Mouse (Mus musculus) midbrain, embryonic 13.5 days (tissue): ENCODE results near the gene Nudt17. TPM values are rescaled to one million over a fixed set of nuclear protein-coding genes. Genes with fewer than 3 reads are reported as not detected.
"Not testable (repeated sequence)": the region's sequence is repeated elsewhere in the genome, so short reads cannot be mapped to it uniquely, and the experiment has no call there.

ENCODE experiments used
- ATAC-seq: fragments of 200-750 bp; cut with Nextera tagmentation; 2 replicates; pipeline ENCODE4 v1.8.0; 2017; ENCODE audit warnings: mild to moderate bottlenecking, moderate TSS enrichment, moderate library complexity
- H3K27ac ChIP-seq: fragments of 300-500 bp; sonication (generic); 2 replicates; pipeline ENCODE4 v1.5.1; 2015; ENCODE audit warnings: inconsistent platforms, mild to moderate bottlenecking, moderate library complexity
- H3K27me3 ChIP-seq: fragments of 300-500 bp; sonication (generic); 2 replicates; pipeline ENCODE4 v1.6.1; 2015; ENCODE audit warnings: mild to moderate bottlenecking, inconsistent platforms
- H3K36me3 ChIP-seq: fragments of 300-500 bp; sonication (generic); 2 replicates; pipeline ENCODE4 v1.6.1; 2015; ENCODE audit warnings: mild to moderate bottlenecking, inconsistent platforms
- H3K4me1 ChIP-seq: fragments of 300-500 bp; sonication (generic); replicated peaks from 2 replicates; pipeline ENCODE4 v1.6.1; 2015; ENCODE audit warnings: inconsistent platforms
- H3K4me2 ChIP-seq: fragments of 300-500 bp; sonication (generic); replicated peaks from 2 replicates; pipeline ENCODE4 v1.6.1; 2015; ENCODE audit warnings: moderate library complexity, mild to moderate bottlenecking, inconsistent platforms
- H3K4me3 ChIP-seq: fragments of 300-500 bp; sonication (generic); replicated peaks from 2 replicates; pipeline ENCODE4 v1.5.1; 2015; ENCODE audit warnings: mild to moderate bottlenecking, inconsistent platforms
- H3K9ac ChIP-seq: fragments of 300-500 bp; sonication (generic); replicated peaks from 2 replicates; pipeline ENCODE4 v1.6.1; 2015; ENCODE audit warnings: mild to moderate bottlenecking, inconsistent platforms
- H3K9me3 ChIP-seq: fragments of 300-500 bp; sonication (generic); 2 replicates; pipeline ENCODE4 v1.6.1; 2016; ENCODE audit warnings: mild to moderate bottlenecking, inconsistent platforms
- WGBS: fragments of 180-500 bp; shearing (Covaris S2); methylation state at CpG from one replicate; pipeline ENCODE4 v1.1.7; 2015; 5-methylcytosine and 5-hydroxymethylcytosine counted together
- polyA plus RNA-seq: library from polyadenylated mRNA; unstranded; fragments of >200 nt; fragmentation: Nextera tagmentation; extraction: Ambion mirVana; gene quantifications from 2 replicates; pipeline ENCODE4 v1.2.1, GENCODE M21; 2015

The Nudt17 gene
- polyA plus RNA-seq, 1 experiment from 2014 or later, result 10.6 TPM

DNA sequence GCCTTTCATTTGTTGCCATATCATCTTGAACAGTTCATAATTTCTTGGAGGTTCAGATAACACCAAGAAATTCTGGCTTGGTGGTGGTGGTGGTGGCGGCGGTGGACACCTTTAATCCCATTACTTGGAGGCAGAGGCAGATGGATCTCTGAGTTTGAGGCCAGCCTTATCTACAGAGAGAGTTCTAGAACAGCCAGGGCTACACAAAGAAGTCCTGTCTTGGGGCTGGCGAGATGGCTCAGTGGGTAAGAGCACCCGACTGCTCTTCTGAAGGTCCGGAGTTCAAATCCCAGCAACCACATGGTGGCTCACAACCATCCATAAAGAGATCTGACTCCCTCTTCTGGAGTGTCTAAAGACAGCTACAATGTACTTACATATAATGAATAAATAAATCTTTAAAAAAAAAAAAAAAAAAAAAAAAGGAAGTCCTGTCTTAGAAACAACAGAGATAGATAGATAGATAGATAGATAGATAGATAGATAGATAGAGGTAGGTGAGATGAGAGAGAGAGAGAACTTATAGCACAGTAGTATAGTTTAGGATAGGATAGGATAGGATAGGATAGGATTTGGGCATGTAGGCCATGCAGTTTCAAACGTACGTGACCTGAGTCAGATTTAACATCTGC is 42.5 kb downstream of the Nudt17 start:
- H3K9me3 ChIP-seq, result not testable (repeated sequence)

GRCm38 (mm10) chr3:96663432-96664239 is 44.7 kb downstream of the Nudt17 start:
- 4% methylated on average over 18 of the region's 18 CpGs for WGBS
- H3K9ac ChIP-seq, result peak overlapping the region; percentile 55
- no peaks in the 10 kb centered on the region for H3K36me3 ChIP-seq
- peaks cover 12% of the 10 kb centered on the region for H3K4me1 ChIP-seq
- H3K27me3 ChIP-seq, result 0 out of 2 replicates have a peak, but pooled peaks cover 3% of the 10 kb centered on the region
- 0 out of 2 replicates have a peak overlapping the region, but pooled peaks have one; percentile 39 for H3K27ac ChIP-seq
- H3K4me2 ChIP-seq, result peak overlapping the region; percentile 58
- no peaks in the 10 kb centered on the region for H3K9me3 ChIP-seq
- peak; percentile 95 for ATAC-seq
- peak overlapping the region; percentile 32 for H3K4me3 ChIP-seq

More for the DNA sequence above, 42.5 kb downstream of the Nudt17 start:
- peaks cover 21% of the 10 kb centered on the region for H3K4me1 ChIP-seq
- H3K4me2 ChIP-seq, H3K4me3 ChIP-seq, ATAC-seq, H3K9ac ChIP-seq, H3K27me3 ChIP-seq, H3K27ac ChIP-seq, H3K36me3 ChIP-seq: not testable (repeated sequence)
- WGBS, result 92% methylated on average over 7 of the region's 7 CpGs

DNA sequence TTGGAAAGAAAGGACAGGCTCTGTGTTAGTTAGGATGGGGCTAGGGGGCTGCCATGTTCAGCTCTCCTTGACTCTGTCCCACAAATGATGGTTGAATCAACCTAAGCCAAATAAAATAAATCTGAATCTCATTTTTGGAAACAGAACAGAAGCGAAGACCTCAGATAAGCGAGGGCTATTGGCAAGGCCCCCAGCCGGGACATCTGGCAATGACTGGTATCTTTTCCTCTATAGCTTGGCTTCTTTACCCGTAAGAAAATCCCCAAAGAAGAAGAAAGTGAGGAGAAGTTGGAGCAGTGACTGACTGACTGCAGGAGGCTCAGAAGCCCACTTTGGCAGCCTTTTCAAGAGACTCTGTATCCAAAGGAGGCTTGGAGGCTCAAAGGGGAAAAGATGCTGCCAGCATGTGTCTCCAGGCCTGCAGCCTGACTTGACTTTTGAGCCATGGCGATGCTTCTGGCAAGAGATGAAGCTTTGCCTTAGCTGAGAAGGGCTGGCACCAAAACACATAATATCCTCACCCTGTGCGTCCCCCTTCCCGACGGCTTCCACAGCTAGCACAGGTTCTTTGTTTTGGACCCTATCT is 45.5 kb downstream of the Nudt17 start:
- no peaks in the 10 kb centered on the region for H3K36me3 ChIP-seq
- peak overlapping the region; percentile 55 for H3K9ac ChIP-seq
- H3K4me1 ChIP-seq, result peaks cover 12% of the 10 kb centered on the region
- 0 out of 2 replicates have a peak, but pooled peaks have one; percentile 25 for ATAC-seq
- no peaks in the 10 kb centered on the region for H3K9me3 ChIP-seq
- H3K27me3 ChIP-seq, result 0 out of 2 replicates have a peak, but pooled peaks cover 3% of the 10 kb centered on the region
- WGBS, result 49% methylated on average over 8 of the region's 8 CpGs
- H3K4me3 ChIP-seq, result peak overlapping the region; percentile 32
- no peak overlapping the region for H3K27ac ChIP-seq
- peak overlapping the region; percentile 58 for H3K4me2 ChIP-seq

- no peak overlapping the region for H3K9ac ChIP-seq
- H3K4me3 ChIP-seq, result no peak overlapping the region
- no peak for ATAC-seq
- 0 out of 2 replicates have a peak, but pooled peaks cover 7% of the 10 kb centered on the region for H3K36me3 ChIP-seq
- H3K9me3 ChIP-seq, result no peaks in the 10 kb centered on the region
- WGBS, result 86% methylated on average over 2 of the region's 2 CpGs
- H3K4me2 ChIP-seq, result no peak overlapping the region
- H3K27ac ChIP-seq, result no peak overlapping the region
- peaks cover 12% of the 10 kb centered on the region for H3K4me1 ChIP-seq
- 0 out of 2 replicates have a peak, but pooled peaks cover 3% of the 10 kb centered on the region for H3K27me3 ChIP-seq
Observed at GRCm38 (mm10) chr3:96660901-96661300, 47.5 kb downstream of the Nudt17 start.

Other genes starting within 250 kb of the Nudt17 start
- gene Hfe2, start 183.4 kb downstream of the Nudt17 start, polyA plus RNA-seq, result 0.62 and 0.76 TPM in 2 replicates
- 52.2 and 57.6 TPM in 2 replicates for gene Txnip, start 150.6 kb downstream of the Nudt17 start, polyA plus RNA-seq
- 0.81 and 1.7 TPM in 2 replicates for gene Gm16253, start 131.6 kb downstream of the Nudt17 start, polyA plus RNA-seq
- 41.1 and 42.0 TPM in 2 replicates for gene Polr3gl, start 114.4 kb downstream of the Nudt17 start, polyA plus RNA-seq
- 5.3 and 6.5 TPM in 2 replicates for gene Ankrd34a, start 111.9 kb downstream of the Nudt17 start, polyA plus RNA-seq
- 5.7 and 6.2 TPM in 2 replicates for gene Lix1l, start 107.4 kb downstream of the Nudt17 start, polyA plus RNA-seq
- 147 TPM in 2 replicates for gene Rbm8a, start 78.6 kb downstream of the Nudt17 start, polyA plus RNA-seq
- gene Pex11b, start 73.2 kb downstream of the Nudt17 start, polyA plus RNA-seq, result 52.0 and 52.6 TPM in 2 replicates
- 0.15 and 0.16 TPM in 2 replicates for gene Gm42957, start 73.1 kb downstream of the Nudt17 start, polyA plus RNA-seq
- gene Itga10, start 63.0 kb downstream of the Nudt17 start, polyA plus RNA-seq, result 0.71 and 0.81 TPM in 2 replicates
- gene Ankrd35, start 38.4 kb downstream of the Nudt17 start, polyA plus RNA-seq, result 0.58 and 0.59 TPM in 2 replicates
- gene Pias3, start 12.2 kb downstream of the Nudt17 start, polyA plus RNA-seq, result 33.9 and 36.7 TPM in 2 replicates
- gene Polr3c, start 19.1 kb upstream of the Nudt17 start, polyA plus RNA-seq, result 38.4 and 38.8 TPM in 2 replicates
- 76.2 and 80.2 TPM in 2 replicates for gene Rnf115, start 19.1 kb upstream of the Nudt17 start, polyA plus RNA-seq
- 0.14 TPM in 1 of 2 replicates, not detected in the other for gene Pdzk1, start 120.7 kb upstream of the Nudt17 start, polyA plus RNA-seq
- gene Cd160, start 120.8 kb upstream of the Nudt17 start, polyA plus RNA-seq, result 0.14 and 0.17 TPM in 2 replicates
- 3.1 and 3.6 TPM in 2 replicates for gene Gja5, start 196.1 kb upstream of the Nudt17 start, polyA plus RNA-seq
- gene Gpr89, start 196.8 kb upstream of the Nudt17 start, polyA plus RNA-seq, result 34.8 and 37.0 TPM in 2 replicates
- 0.04 TPM in 1 of 2 replicates, not detected in the other for gene Gja8, start 217.5 kb upstream of the Nudt17 start, polyA plus RNA-seq